Mouse (Mus musculus) thymus, postnatal 25 days (tissue): Measurements from ENCODE around the gene Fam227a.

Experiments
- DNase-seq: peaks from one replicate; pipeline ENCODE4 v3.0.0; 2022

The Fam227a gene

GRCm38 (mm10) chr15:79658531-79659375 lies at the start of gene Fam227a, which contains the start of gene Cby1:
Gene Fam227a, minus strand, starts transcription at chr15:79658956.
Gene Cby1, plus strand, starts transcription at chr15:79659199.
- DNase-seq, result peak; percentile 95

GRCm38 (mm10) chr15:79708229-79708822 lies 49.6 kb upstream of the Fam227a start:
- no peak for DNase-seq

- DNase-seq, result no peak
Observed at GRCm38 (mm10) chr15:79706603-79707214, 48.0 kb upstream of the Fam227a start.

- DNase-seq, result no peak
Observed at GRCm38 (mm10) chr15:79697558-79698187, 38.9 kb upstream of the Fam227a start.

- DNase-seq, result no peak
Observed at GRCm38 (mm10) chr15:79697011-79697410, 38.3 kb upstream of the Fam227a start.

GRCm38 (mm10) chr15:79696508-79696907 lies 37.8 kb upstream of the Fam227a start:
- DNase-seq, result no peak

GRCm38 (mm10) chr15:79695516-79695915 lies 36.8 kb upstream of the Fam227a start:
- no peak for DNase-seq

GRCm38 (mm10) chr15:79694512-79694911 lies 35.8 kb upstream of the Fam227a start:
- no peak for DNase-seq

GRCm38 (mm10) chr15:79693740-79694139 lies 35.0 kb upstream of the Fam227a start:
- DNase-seq, result peak; percentile 69

GRCm38 (mm10) chr15:79692334-79692733 lies 33.6 kb upstream of the Fam227a start:
- no peak for DNase-seq

GRCm38 (mm10) chr15:79691023-79691508 lies 32.3 kb upstream of the Fam227a start:
- DNase-seq, result no peak

- peak; percentile 92 for DNase-seq
Observed at GRCm38 (mm10) chr15:79690426-79691022, 31.8 kb upstream of the Fam227a start, which contains the start of gene Gtpbp1. Gene Gtpbp1, plus strand, starts transcription at chr15:79690845.

GRCm38 (mm10) chr15:79689662-79690425 lies 31.1 kb upstream of the Fam227a start:
- no peak for DNase-seq

GRCm38 (mm10) chr15:79688268-79688956 lies 29.7 kb upstream of the Fam227a start:
- no peak for DNase-seq

- DNase-seq, result peak; percentile 98
Observed at GRCm38 (mm10) chr15:79687646-79688267, 29.0 kb upstream of the Fam227a start, which contains the start of gene Josd1. Gene Josd1, minus strand, starts transcription at chr15:79687919.

- DNase-seq, result no peak
Observed at GRCm38 (mm10) chr15:79687175-79687574, 28.4 kb upstream of the Fam227a start.

GRCm38 (mm10) chr15:79686046-79686869 lies 27.5 kb upstream of the Fam227a start:
- no peak for DNase-seq

- no peak for DNase-seq
Observed at GRCm38 (mm10) chr15:79685141-79685641, 26.4 kb upstream of the Fam227a start.

- no peak for DNase-seq
Observed at GRCm38 (mm10) chr15:79684616-79685015, 25.9 kb upstream of the Fam227a start.
